Mouse (Mus musculus) central nervous system, embryonic 18 days (tissue): ENCODE data around the gene Vmn1r236. TPM values are rescaled to one million over a fixed set of nuclear protein-coding genes. Genes with fewer than 3 reads are reported as not detected.

Source experiments
- polyA plus RNA-seq: library from polyadenylated mRNA; depleted of rRNA; stranded (reverse); fragments of >200 nt; gene quantifications from 2 replicates; pipeline ENCODE4 v1.2.3, GENCODE M21; 2012; rRNA removed

The Vmn1r236 gene
- polyA plus RNA-seq: not detected in 2 replicates

DNA sequence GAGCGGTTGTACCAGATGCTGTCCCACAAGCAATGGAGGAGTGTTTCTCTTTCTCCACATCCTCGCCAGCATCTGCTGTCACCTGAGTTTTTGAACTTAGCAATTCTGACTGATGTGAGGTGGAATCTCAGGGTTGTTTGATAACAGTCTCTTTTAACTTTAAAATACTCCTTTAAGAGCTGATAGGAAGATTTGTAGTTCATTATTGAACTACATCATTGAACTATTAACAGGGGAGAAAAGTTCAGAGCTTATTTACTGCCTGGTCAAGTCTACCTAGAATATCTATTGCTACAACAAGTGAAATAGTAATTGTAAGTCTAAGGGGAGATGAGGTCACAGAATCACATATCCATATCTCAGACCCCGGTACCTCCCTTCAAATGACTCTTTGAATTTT is at the start of gene Vmn1r236:
Vmn1r236 (plus strand) TSS at position 301 of the 400 bp plus-strand sequence.

DNA sequence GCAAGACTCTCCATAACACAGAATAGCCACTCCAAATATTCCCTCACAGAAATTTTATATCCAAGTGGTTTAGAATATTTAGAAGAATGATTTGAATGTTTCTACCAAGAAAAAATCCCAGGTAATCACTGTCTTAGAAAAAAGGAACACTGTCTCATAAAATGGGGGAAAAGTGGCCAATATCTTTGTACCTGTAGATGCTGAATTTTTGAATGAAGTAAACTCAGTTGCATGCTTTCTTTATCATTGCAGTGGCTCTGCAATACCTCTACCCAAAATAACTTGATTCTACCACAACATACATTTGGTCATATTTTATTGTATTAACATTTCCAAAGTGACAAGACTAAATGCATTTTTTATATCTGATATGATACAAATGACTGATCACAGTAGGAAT is 26.6 kb upstream of the Vmn1r236 start, which contains the start of gene Vmn1r235:
Vmn1r235 (plus strand) TSS at position 301 of the 400 bp plus-strand sequence.

DNA sequence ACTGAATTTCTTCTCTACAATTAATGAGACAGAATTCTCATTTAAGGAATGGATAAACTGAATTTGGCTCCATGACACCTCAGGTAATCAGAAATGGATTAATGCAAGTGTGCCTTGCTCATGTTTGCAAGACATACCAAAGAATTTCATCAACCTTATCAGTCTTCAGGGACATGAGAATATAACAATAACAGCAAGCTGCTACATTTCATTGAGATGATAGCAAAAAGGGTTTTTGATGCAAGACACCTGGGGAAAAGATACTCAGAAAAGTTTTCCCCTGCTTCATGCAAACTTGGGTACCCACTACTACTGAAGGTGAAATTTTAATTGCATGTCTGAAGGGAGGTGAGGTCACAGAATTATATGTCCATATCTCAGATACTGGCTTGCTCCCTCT is 28.8 kb downstream of the Vmn1r236 start, which contains the start of gene Vmn1r237:
Vmn1r237 (plus strand) TSS at position 301 of the 400 bp plus-strand sequence.

Other genes with a start within 250 kb of the Vmn1r236 start
- gene Vmn1r234, start 56.9 kb upstream of the Vmn1r236 start, polyA plus RNA-seq: not detected in 2 replicates
- gene Vmn1r235, start 26.5 kb upstream of the Vmn1r236 start, polyA plus RNA-seq: not detected in 2 replicates
- gene Vmn1r237, start 28.9 kb downstream of the Vmn1r236 start, polyA plus RNA-seq: not detected in 2 replicates
- 3.3 and 3.6 TPM in 2 replicates for gene Zfp677, start 100.8 kb downstream of the Vmn1r236 start, polyA plus RNA-seq
- 3.5 and 4.6 TPM in 2 replicates for gene Zfp54, start 140.3 kb downstream of the Vmn1r236 start, polyA plus RNA-seq
- gene Zfp51, start 167.4 kb downstream of the Vmn1r236 start, polyA plus RNA-seq: 5.3 and 5.6 TPM in 2 replicates
- gene Zfp53, start 206.1 kb downstream of the Vmn1r236 start, polyA plus RNA-seq: 5.2 and 5.9 TPM in 2 replicates